Mouse (Mus musculus) gastrocnemius, postnatal 36 days (tissue): ENCODE measurements at regions not wholly inside any gene's neighbourhood (a gene's known extent, or its start where the extent isn't known, plus 50 kb on each side); places are given as distances from the start of the nearest gene placed in this dataset.

Experiments used
- DNase-seq, 2 experiments: peaks; one replicate each; pipeline ENCODE4 v3.0.0; 2022
- intact Hi-C: fragments of 180-260 bp; cut with DNase I; formaldehyde crosslinking; loops from one replicate; pipeline ENCODE4 v1.15.1; 2025

DNA sequence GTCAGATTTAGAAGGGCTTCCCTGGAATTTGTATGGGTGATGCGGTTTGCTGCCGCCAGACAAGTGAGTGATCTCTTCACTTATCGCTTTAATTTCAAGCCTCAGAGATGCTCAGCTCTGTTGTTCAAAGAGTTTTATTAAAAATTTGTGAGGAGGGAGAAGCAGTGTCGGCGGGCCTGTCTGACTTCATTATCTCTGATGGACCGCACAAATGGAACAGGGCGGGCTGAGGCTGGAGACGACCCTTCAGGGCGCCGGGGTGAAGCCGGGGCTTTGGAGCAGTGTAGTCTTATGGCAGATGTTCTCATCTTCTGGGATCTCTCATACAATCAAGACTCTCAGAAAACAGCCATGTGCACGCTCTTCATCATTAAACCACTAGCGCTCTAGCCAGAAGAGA lies 115.2 kb downstream of the Dyrk2 start:
- intact Hi-C loops = no loop called here
- DNase-seq = no peak

DNA sequence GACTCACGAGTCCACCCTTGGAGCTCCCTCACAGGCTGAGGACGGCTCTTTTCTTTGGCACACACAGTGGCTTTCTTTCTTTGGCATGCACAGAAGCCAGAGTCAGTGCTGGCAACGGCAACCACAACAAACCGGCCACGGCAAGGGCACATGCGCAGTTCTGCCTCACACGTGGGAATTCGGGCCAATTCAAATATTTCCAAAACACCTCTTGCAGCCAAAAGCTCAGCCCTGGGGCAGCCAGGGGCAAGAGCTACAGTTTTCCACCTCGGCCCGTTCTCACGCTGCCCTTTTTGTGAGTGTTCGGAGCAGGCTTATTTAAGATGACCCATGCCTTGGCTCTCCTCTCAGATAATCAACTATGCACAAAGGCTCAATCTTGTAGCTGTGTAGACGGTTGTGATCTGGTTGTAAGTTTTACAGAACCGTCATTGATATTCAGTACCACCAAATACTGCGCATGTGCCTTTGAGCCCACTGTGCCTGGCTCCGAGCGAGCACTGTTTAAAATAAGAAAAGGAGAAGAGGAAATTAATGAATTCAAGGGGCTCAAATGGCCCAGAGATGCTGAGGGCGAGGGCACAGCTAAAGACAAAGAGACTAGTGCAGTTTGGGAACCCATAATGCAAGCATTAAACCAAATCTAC lies 111.1 kb downstream of the Dyrk2 start:
- intact Hi-C loops = no loop called here
- DNase-seq = peak; percentile 31 to 50

DNA sequence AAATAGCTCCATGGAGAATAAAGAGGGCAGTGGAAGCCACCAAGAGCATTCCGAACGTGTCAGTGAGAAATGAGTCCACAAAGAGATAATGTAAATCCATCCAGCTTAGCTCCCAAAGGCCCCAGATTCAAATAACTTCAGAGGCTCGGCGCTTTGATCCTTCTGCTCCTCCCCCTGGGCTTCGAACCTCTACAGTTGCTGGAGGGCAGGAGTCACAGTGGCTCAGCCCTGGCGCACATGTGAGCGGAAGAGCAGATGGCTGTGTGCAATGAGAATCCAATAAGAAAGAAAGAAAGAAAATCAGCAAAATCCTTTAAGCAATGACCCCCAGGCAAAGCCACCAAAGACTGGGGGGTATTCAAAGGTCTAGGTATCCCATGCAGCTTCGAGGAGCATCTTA lies 109.6 kb downstream of the Dyrk2 start:
- intact Hi-C loops = no loop called here
- no peak for DNase-seq

DNA sequence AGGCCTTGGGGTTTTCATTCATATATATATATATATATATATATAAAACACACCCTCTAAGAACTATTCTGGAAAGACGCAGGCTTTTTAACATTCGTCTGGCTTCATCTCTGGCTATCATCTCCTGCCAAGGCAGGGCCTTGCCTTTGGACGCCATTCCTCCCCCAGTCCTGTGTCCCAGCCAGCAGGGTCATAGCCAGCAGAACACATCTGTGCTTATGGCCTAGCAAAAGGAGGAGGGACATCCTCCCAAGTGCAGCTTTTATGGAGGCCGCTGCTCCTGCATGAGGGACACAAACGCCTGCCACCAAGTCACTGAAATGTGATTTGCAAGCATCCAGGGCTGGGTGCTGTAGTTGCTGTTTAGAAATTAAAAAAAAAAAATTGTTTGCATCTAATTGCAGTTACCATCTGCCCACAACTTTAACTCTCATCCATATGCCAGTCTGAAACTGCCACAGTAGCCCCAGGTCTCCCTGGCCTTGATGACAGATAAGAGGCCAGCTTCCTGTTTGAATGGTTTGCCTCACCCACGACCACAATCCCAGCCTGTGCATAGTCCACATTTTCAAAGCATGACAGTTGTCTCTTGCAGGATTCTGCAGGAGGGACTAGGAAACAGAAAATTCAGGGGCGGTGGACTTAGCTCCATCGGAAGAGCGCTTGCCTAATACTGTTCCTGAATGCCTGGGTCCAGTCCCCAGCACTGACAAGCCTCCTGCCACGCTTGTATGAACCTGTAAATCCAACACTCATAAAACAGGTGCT lies 108.7 kb downstream of the Dyrk2 start:
- peak; percentile 28 to 30 for DNase-seq
- intact Hi-C loops = no loop called here

DNA sequence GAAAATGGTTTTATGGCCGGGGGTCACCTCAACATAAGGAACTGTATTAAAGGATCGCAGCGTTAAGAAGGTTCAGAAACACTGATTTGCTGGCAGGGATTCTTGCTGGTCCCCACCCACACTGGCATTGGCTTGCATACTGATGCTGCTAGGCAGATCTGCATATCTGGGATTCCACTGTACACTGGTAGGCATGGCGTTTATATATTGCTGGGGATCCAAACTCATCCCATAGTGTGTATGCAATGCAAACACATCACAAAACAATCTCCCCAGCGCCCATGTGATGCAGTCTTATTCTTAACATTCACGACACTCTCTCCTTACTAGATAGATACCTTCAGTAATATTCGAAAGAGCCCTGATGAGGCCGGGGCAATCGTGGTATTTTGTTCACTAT lies 105.0 kb downstream of the Dyrk2 start:
- intact Hi-C loops = no loop called here
- DNase-seq = no peak

DNA sequence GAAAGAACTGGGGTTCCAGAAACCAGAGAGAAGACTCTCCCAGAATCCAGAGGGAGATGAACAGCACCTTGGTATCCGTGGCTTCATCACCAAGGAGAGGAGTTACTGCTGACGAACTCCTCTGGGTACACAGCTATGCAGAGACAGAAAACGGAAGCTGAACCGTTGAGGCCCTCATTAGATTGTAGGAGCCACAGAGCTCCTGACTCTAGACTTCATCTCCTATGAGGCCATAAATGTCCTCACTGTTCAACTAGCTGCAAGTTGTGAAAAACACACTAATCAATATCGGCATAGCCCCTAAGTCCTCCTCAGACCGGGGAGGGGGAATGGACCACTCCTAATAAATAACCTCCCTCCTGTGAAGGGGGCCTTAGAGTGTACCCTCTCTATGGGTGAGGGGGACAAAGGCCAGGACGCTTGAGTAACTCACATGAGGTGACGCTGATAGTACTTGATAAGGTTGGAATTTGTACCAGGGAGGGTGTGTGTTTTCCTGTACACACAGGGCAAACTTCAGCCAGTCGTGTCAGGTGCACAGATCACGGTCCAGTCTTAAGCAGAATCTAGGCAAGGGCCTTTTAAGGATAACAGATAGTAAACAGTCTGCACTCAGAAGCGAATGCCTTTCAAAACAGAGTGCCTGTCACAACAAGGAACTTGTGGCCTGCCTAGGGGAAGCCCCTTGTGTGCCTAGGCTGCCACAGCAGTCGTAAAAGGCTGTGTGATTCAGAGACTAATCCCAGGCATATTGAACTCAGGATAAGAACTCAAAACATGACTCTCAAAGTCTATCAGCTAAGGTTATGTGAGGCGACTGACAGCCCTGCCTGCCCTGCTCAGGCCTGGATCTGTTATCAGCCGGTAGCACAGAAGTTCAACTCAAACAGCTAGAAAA lies 104.2 kb downstream of the Dyrk2 start:
- intact Hi-C loops = no loop called here
- DNase-seq = no peak

DNA sequence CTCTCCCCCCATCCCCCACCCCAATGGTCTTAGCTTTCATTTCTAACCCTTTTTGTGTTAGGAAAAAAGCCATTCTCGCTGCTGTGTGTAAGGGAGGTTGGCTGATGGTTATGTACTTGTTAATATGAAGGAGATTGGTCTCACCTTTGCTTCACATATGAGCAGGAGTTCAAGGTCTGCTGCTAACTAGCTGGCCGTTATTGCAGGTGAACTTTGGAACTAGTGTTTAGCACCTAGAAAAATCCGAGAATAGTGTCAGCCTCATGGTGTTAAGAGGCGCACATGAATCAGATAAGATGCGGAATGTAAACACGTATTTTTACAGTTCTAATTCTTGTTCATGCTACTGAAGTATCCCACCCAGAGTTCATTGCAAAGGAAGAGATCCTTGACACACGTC lies 103.2 kb downstream of the Dyrk2 start:
- DNase-seq = no peak
- intact Hi-C loops = no loop called here

DNA sequence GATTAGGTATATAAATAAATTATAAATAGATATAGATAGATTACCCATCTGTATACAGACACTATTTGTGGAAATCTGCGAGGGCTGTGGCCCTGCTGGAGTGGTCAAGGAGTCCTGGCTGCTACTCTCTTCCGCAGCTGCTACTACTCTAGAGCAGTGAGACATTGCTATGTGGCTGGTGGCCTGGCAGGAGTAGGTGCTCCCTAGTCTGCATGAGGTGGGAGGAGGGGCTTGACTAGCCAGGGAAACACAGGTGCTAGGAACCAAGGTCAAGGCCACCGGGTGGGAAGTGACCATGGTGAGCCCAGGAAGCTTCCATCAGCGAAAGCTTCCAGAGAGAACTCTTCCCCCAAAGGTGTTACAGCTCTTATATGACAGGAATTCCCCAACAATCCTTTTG lies 100.3 kb downstream of the Dyrk2 start:
- no peak for DNase-seq
- intact Hi-C loops = no loop called here

DNA sequence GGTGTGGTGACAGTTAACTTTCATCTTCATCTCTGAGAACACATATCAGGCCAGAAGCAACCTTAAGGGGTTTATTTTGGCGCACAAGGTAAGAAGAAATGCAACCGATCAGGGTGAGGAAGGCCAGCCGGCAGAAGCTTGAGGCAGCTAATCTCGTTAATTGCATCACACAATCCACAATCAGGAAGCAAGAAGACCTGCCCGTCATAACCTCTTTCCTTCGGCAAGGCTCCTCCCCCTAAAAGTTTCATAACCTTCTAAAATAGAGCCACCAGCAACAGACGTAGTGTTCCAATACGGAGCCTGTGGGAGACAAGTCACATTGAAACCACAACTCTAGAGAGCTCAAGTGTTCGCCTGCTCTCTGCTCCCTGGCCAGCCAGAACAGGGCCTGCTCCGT lies 91.4 kb downstream of the Dyrk2 start:
- intact Hi-C loops = no loop called here
- DNase-seq = no peak

DNA sequence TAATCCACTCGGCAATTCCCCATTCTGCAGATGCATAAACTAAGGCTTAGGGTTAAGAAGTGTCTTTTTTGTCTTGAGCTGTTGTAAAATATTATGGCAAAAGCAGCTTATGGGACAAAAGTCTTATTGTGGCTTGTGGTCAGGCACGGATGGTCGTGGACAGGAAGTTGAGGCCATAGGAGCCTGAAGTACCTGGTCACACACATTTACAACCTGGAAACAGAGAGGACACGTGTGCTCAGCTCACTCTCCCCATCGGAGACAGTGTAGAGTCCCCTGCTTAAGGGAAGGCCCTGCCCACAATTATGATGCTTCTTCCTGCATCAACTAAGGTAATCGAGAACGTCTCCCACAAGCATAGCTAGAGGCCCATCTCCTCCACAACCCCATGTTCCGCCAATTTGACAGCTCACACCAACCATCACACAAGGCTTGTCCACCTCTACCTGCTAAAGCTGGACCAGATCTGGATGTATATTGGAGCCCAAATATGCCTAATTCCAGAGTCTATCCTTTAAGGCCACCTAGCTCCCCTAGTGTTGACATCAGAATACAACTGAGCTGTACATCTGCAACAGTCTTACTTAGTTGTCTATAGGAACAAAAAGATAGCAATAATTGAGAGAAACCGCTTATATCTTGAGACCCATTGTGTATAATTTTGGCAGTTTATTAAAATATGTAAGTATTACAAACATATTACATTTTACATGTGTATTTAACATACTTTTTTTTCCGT lies 89.0 kb downstream of the Dyrk2 start:
- DNase-seq = no peak
- intact Hi-C loops = no loop called here

DNA sequence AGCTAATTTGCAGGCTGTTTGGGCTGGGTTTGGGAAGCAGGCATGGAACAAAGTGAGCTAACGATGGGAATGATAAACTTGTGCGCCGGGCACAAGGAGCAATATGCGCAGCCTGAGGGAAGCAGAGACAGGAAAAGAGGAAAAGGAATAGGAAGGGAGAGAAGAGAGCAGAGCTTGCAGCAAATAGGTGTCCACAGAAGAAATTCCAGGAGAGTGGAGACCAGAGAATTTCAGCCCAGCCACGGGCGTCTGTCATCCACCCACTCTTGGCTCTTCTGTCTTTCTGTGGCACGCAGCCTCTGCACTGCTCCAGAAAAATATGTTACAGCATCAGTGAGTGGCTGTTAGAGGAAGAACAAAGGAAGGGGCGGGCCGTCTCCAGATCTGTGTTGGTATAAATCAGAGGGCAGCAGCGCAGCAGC lies 88.2 kb downstream of the Dyrk2 start:
- intact Hi-C loops = no loop called here
- DNase-seq = no peak

DNA sequence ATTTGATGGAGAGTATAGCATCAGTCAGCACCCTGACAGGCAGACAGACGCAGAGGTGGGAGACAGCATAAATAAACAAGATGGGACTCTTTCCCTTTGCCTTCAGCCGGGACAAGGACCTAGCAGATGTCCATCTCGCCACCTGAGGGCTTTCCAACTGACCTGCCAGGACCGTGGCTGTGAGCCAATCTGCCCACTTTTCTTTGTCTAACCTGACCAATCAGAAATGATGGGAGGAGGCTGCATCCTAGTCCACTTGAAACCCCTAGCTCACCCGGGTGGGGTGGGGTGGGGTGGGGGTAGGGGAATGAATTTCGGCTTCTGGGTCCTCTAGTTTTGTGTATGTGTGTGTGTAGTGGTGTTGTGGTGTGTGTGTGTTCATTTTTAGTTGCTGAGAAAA lies 87.4 kb downstream of the Dyrk2 start:
- intact Hi-C loops = no loop called here
- DNase-seq = no peak

DNA sequence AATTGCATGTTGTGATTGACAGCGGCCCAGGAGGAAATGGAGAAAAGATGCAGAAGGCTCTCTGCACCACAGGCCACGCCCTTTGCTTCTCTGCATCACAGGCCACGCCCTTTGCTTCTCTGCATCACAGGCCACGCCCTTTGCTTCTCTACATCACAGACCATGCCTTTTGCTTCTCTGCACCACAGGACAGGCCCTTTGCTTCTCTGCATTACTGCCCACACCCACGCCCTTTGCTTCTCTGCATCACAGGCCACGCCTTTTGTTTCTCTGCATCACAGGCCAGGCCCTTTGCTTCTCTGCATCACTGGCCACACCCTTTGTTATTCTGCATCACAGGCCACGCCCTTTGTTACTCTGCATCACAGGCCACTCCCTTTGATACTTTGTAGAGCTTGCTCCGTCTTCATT lies 82.7 kb downstream of the Dyrk2 start:
- DNase-seq = no peak
- intact Hi-C loops = no loop called here

DNA sequence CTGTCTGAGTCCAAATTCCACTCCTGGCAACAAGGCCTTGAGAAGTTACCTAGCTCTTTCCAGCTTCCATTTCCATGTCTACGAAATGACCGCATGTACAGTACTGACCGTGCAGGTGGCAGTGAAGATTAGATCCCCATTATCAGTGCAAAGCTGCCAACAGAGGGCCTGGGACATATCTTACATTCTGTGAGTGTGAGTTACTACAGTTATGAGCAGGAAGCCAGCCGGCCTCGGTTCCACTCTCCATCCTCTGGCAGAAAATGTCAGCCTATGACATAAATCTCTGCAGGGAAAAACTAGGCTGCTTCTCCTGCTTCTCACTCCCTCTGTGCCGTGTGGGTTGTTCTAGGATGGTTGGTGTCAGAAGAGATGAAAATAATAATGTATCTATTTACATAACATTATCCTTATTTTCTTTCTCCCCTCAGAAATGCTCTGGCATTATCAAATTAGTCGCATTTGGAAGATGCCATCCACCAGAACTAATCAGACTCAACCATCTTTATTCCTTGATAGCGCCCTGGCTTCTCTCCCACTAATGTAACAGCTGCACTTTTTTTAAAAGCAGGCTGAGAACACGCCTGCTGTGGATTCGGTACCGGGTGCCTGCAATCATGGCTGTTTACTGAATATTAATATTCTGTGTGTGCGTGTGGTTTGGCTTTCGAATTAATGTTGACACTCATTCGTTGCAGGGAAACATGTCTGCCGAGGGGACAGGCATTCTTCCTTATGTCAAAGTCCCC lies 77.5 kb downstream of the Dyrk2 start:
- no peak for DNase-seq
- intact Hi-C loops = no loop called here

DNA sequence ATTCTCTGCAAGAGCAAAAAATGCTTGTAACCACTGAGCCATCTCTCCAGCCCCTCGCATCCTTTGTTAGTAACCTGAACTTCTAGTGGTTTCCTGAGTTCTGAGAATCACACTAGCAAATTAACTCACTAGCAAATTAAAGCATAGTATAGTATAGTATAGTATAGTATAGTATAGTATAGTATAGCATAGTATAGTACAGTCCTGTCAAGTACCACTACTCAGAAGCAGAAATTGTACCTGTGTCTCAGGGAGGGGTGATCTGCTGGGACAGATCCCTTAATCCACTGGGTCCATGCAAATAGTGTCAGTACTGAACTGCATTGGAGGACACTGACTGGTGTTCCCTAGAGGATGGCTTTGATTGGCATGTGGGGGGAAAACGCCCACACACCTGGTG lies 76.2 kb downstream of the Dyrk2 start:
- no peak for DNase-seq
- intact Hi-C loops = no loop called here

DNA sequence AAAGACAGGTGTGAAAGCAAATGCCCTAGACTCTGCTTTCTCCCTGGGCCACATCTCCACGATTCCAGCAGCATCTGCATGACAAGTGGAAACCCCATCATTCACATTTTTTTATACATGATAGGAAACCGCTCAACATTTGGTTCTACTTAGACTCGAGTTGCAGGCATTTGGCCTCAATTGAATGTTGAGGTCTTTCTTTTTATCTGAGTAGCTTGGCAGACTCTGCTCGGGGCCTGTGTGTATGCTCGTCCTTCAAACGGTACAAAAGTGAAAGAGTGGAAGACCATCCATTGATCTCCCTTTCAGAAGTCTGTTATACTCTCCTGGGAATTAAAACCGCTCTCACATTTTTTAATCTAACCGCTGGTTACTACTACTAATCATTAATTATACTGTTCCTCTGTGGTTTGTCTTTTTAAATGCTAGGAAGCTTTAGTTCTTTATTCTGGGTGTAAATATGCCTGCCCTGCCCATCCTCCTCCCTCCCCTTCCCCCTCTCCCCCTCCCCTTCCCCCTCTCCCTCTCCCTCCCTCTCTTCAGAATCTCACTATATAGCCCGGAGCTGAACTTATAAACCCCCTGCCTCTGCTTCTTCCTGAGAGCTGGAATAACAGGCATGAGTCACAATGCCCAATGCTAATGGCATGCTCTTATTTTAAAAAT lies 75.5 kb downstream of the Dyrk2 start:
- DNase-seq = no peak
- intact Hi-C loops = no loop called here

DNA sequence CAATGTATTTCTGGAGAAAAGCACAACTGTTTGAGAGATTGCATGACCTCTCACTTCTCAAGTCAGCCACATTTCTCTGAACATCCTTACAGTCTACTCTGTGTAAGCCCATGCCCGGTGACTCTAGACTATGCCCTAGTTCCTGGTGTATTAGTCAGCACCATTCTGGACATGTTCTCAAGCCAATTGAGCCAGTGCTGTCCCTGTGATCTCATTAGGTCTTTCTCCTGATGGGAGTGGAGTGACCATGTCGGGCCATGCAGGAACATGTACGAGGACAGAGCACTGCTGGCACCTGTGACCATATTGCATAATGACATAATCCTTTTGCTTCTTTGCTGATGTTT lies 75.0 kb downstream of the Dyrk2 start:
- no peak for DNase-seq
- intact Hi-C loops = no loop called here

DNA sequence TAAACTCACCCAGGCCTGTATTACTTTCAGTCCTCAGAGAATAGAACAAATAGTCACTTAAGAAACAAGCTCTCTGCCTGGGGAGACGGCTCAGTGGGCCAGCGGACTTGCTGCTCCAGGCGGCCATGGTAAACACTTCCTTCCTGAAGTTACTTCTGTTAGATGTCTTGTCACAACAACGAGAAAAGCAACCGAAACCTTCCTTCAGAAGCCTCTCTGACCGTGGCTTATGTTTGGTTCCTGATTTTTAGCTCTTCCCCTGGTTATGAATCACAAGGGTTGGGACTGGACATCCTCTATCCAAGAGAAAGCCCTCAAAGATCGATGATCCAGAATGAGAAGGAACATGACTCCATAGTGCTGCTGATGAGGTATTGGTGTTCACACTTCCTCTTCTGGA lies 73.5 kb downstream of the Dyrk2 start:
- DNase-seq = no peak
- intact Hi-C loops = no loop called here

DNA sequence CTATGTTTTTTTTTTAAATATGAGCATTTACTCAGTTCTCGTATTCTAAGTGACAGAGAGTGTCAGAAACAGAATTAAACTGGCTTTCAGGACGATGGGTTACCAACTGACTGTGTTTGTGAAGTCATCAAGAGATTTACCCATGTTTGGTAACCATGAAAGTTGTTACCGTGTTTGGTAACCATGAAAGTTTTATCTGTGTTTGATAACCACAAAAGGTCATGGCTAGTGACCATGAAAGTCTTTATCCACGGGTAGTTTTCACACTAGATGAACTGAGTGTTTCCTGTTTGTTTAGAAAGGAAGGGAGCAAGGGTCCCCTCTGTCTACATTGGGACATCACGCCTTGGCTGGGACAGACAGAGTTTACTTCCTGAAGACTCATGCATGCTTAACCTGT lies 72.8 kb downstream of the Dyrk2 start:
- intact Hi-C loops = no loop called here

DNA sequence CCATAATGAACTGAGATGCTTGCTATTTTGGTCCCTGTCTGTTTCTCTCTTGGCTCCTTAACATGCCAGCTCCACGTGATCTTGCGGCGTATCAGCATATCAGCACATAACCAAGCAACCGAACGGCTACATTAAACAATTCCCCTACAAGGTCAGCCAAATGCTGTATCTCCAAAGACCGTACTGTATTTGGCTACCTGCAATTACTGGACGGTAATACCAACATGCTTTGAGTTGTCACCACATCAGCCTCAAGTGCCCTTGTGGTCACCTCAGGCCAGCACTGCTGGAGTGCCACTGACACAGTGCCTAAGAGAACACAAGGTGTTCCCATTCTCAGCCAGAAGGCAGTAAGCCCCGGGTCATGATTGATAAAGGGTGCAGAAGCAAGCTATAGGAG lies 70.2 kb downstream of the Dyrk2 start:
- intact Hi-C loops = no loop called here
- no peak for DNase-seq

More for the DNA sequence above, 72.8 kb downstream of the Dyrk2 start:
- no peak for DNase-seq
